Mouse (Mus musculus): Measurements from ENCODE around the gene Ufd1.
A peak's percentile ranks its signal among the peaks of the same experiment; 100 is the strongest.
"Not testable (repeated sequence)": the region's sequence is repeated elsewhere in the genome, so short reads cannot be mapped to it uniquely, and the experiment has no call there.

Gene Ufd1

DNA sequence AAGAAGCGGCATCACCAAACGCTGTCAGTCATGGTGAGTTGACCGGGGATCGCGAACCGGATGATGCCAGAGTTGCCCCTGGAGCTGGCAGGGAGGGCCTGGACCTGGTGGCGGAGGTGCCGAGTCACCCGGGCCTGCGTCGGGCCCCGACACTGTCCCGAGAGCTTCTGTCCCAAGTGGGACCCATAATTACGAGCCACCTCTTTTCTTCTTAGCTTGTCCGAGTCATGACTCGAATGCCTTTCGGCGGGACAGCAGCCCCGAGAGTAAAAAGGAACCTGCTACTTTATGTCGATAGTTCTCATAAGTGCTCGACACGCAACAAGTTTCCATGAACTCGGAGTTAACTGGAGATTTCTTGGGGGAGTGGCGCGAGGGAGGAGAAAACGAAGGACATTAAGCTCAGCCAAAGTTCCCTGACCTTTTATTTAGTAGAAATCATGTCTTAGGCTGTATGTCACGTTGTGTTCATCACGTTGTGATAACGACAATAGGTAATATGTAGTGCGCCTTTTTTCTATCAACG, 869 bp downstream of the Ufd1 start:
- DNase-seq = no peak

DNA sequence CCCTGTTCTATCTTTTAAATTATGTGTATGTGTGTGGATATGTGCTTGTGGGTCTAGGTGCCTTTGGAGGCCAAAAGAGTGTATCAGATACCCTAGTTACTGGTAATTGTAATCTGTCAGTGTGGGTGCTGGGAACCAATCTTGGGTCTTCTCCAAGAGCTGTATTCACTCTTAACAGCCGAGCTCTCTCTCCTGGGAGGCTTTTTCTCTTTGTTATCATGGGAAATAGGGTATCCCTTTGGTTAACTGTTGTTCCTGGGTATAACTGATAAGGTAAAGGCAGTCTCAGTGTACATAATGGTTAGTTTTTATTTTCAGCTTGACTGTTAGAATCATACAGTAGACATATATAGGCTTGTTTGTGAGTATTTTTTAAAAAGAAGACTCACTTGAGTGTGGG, 10.8 kb downstream of the Ufd1 start:
- DNase-seq = no peak

DNA sequence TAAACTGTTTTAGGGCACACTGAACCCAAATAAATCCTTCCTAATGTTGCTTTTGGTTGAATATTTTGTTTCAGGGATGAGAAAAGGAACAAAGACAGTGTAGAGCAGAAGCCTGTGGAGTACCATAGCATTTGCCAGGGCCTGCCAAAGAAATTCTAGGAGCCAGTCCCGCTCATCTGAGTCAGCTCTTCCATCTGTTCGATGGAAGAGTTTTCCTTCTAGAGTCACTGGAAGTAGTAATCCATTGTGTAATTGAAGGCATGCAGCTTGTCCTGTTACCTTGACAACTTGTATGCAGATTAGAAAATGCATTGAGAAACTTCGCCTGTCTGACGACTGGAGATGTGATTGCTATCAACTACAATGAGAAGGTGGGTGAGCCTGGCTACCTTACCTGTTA, 11.3 kb downstream of the Ufd1 start:
- DNase-seq = no peak

DNA sequence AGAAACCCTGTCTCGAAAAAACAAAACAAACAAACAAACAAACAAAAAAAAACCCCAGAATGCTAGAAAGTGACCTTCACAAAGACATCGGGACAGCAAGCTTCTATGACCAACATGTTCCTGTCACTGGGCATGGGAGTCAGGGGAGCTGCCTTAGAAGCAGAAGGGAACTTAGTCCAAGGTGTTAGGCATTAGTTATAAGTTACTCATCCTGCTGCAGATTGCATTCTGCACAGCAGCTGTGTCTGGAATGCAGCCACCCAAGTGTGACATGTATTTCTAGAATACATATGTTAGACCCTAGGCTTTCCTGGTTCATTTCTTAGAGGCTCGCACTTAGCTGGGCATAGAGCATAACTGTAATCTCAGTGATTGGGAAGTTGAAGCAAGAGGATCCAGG, 17.1 kb downstream of the Ufd1 start:
- no peak for DNase-seq

DNA sequence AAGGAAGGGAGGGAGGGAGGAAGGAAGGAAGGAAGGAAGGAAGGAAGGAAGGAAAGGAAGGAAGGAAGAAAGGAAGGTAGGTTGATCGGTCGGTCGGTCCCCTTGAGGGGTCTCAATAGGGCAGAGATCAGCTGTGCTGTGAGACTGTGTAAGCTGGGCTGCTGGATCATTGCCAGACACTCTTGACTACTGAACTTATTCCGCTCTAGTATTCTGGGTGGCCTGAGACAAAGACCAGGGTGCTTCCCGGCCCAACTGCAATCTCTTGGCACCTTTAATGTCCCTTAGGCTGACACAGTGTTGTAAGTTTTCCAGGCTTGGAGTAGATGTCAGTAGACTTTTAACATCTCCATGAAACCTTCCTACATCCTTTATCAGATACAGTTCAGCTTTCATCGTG, 17.5 kb downstream of the Ufd1 start:
- no peak for DNase-seq

DNA sequence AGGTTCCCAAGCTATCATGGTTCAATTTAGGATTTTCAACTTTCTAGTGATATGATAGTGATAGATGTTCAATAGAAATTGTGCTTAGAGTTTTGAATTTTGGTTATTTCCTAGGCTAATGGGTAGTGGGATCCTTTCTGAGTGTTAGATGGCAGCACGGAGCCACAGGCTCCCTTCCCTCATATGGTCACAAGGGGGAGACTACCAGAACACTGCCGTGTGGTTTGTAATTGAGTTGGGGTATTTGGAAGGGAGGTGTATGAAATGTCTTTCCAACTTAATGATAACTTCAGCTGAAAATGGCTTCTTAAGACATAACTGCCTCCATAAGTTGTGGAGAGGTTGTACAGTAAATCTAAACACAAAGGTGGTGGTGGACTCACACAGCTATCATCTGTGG, 21.9 kb downstream of the Ufd1 start:
- no peak for DNase-seq

DNA sequence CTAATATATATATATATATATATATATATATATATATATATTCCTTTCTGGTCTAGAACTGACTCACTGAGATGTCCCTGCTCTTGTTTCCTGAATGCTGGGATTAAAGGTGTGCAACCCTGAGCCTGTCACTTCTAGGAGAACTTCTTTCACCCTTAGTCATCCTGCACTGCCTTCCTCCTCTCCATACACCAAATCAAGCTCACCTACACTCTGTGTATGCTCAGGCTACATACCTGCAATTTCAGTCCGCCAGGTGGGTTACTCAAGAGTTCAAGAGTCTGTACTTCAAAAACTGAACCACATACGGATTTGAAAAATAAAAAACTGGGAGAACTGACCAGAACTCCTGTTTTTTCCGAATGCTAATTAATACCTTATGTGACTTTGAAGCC, 24.5 kb downstream of the Ufd1 start:
- no peak for DNase-seq

DNA sequence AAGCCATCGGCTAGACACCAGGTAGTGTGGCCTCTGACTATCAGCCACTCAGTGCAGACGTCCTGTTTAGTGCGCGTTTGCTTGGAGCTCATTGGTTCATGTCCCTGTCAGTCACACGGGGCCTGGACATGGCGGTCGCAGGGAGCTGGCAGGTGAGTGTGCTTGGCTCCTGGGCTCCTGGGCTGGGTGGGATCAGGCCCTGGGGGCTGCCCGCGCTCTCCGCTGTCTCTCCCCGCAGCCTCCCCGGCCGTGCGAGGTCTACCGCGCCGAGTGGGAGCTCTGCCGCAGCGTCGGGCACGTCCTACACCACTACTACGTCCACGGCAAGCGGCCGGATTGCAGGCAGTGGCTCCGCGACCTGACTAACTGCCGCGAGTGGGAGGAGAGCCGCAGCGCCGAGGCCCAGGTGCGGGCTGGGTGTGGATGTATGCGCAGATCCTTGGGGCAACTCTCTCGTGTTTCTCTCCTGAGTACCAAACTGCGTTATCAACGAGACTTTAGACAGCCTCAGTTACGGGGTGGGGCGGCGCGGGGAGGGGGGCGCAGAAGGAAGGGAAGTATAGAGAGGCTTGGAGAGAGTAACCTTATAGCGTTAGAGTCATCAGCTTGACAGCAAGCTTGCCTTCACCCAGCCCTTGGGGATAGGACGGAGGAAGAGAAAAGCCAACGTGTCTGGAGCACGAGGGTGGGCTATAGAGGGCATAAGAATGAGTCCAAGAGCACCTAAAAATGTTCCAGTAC, 25.1 kb downstream of the Ufd1 start, which contains the start of the genes 2510002D24Rik and Gm28539:
Gene 2510002D24Rik, plus strand, starts transcription at position 111 of the 741 bp plus-strand sequence.
Gene Gm28539, plus strand, starts transcription at position 117 of the 741 bp plus-strand sequence.
- DNase-seq = peak; percentile 98

DNA sequence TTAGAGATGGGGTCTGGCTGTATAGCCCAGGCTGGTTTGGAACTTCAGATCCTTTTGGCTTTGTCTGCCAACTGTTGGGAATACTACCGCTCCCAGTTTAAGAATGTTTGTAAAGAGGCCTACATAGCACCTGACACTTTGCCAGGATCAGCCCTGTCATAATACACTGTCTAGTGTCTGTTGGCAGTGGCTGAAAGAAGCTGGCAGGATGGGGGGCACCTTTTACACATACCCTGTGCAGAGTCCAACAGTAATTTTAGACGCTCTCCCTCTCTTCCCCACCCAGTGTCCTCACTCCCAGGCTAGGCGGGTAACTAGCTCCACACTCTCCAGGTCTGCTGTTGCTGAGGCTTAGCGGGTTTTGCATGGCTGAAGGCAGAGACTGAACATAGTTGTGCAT, 26.8 kb downstream of the Ufd1 start:
- no peak for DNase-seq

DNA sequence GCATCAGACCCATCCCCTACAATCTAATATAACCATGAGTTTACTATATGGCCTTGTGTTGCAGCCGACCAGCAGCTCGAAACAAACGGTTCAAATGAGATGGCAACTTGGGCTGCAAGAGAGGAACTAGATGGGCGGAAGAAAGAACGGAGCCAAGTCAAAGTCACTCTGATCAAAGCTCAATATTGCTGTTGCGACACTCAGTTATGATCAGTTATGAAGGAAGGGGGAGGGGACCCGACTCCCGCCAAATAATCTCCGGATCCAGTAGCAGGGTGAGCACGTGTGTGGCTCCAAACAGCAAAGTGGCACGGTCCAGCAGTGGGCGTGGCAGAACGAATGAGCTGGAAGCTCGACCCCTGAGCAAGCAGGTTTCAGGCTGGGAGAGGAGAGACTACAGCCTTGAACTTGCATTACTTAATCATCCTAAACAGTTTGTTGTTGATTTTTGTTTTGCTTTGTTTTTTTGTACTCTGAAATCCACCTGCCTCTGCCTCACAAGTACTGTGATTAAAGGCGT, 34.8 kb downstream of the Ufd1 start:
- no peak for DNase-seq

DNA sequence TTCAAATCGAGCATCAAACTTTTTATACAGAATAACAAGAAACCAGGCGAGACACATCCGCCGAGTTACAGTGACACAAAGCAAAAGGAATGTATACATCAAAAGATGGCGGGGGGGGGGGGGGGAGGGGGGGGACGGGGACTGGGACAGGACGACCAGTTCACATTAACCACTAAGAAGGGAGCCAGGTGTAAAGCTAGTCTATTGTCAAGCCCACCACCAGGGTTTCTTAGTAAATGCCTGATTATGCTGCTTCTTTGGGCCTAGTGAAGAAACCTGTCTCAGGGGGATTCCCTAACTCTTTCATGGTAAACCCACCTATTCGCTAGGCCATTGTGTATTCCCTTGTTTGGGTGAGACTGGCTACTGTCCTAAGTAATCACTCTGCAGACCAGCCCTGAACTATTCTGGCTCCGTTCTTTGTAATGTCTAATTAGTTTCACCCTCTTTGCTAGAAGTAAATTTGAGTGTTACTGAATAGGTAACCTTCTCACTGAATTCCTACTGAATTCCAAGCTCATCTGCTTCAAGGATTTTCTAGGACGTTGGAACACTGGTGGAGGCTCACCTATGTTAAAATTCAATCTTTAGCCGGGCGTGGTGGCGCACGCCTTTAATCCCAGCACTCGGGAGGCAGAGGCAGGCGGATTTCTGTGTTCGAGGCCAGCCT, 38.1 kb downstream of the Ufd1 start:
- not testable (repeated sequence) for DNase-seq

DNA sequence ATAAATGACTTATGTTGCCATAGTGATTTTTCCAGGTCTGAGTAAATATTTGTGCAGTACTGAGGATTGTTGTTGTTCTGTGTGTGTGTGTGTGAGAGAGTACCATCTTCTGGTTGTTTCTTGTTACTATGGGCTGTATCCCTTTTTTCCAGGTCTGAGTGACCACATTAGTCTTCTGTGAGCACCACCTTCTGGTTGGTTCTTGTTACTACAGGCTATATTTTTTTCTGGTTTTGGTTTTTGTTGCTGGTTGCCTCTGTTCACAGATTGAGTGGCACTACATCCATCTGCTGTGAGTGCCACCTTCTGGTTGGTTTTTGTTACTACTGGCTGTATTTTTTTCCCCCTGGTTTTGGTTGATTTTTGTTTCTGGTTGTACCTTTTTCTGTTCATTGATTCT, 47.0 kb downstream of the Ufd1 start:
- peak; percentile 97 for DNase-seq

DNA sequence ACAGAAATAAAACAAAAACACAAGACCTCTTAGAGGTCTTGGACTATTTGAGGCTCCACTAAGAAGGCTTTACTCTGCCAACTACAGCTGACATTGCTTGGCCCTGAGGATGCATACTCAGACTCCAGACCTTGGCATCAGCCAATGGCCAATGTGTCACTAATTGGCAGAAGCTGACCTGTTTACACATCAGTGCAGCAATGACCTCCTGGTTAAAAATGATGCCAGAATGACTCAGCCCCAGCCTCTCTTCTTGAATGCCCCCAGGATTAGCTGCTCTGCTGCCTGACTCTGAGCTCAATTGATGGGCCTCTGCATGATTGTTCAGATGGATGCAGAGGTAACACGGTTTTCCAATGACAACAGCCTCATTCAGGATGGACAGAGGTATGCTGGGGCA, 48.6 kb downstream of the Ufd1 start:
- DNase-seq = peak; percentile 65

DNA sequence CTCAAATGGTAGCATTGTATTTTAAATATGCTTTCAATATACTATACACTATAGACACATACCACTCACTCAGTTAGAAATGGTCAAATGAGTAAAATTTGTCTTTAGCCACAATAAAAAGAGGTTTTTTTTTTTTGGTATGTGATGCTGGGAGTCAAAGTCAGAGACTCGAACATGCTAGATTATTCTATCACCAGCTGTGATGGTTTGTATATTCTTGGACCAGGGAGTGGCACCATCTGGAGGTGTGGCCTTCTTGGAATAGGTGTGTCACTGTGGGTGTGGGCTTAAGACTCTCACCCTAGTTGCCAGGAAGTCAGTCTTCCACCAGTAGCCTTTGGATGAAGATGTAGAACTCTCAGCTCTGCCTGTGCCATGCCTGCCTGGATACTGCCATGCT, 58.9 kb downstream of the Ufd1 start:
- not testable (repeated sequence) for DNase-seq

DNA sequence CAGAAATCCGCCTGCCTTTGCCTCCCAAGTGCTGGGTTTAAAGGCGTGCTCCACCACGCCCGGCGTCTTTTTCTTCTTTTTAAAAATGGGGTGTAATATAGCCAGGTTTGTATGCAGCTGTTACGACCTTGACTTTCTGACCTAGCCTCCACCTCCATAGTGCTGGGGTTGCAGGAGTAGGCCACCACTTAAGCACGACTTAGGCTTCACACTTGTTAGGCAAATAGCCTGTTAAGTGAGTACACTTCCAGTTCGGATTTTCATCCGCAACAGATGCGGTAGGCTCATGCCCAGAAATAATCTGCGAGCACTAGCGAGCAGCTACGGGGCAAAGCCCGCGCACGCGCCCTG, 64.5 kb downstream of the Ufd1 start:
- no peak for DNase-seq

DNA sequence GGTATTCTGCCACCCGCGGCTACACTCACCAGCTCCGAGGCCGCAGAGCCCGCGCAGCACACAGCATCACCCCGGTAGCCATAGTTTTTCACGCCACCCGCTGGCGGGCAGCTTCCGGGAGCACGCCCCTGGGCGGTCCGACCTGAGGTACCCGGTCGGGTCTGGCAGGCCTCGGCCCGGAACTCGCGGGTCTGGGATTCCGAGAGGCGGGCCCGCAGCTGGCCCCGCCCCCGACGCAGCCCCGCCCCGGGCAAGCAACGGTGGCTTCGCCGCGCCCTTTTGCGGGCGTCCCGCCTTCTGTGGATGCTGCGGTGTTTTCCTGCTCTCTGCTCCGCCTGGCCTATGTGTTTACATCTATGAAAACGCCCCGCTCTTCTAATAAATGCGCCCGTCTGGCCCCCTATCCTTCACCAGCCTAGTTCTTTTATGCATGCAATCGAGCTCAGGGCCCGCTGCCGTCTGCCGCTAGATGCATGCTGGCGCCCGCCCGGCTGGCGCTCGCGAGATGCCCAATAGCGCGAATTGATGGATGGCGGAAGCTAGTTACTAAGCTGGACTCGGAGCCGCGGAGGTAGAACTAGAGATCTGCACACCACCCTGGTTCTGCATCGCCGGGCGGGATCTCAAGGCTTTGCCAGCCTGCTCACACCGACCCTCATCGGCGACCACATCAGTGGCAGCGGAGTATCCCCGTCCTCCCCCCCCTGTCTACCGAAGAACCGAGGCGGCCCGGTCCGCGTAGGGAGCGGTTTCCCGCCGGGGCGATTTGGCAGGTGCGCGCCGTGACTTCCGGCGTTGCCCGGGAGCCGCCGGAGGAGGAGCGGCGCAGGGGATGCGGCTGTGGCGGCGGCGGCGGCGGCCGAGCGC, 65.1 kb downstream of the Ufd1 start, which contains the start of the genes Mrpl40 and Hira:
Gene Mrpl40, minus strand, starts transcription at position 421 of the 867 bp plus-strand sequence.
Gene Hira, plus strand, starts transcription at position 596 of the 867 bp plus-strand sequence.
- peak; percentile 94 for DNase-seq

DNA sequence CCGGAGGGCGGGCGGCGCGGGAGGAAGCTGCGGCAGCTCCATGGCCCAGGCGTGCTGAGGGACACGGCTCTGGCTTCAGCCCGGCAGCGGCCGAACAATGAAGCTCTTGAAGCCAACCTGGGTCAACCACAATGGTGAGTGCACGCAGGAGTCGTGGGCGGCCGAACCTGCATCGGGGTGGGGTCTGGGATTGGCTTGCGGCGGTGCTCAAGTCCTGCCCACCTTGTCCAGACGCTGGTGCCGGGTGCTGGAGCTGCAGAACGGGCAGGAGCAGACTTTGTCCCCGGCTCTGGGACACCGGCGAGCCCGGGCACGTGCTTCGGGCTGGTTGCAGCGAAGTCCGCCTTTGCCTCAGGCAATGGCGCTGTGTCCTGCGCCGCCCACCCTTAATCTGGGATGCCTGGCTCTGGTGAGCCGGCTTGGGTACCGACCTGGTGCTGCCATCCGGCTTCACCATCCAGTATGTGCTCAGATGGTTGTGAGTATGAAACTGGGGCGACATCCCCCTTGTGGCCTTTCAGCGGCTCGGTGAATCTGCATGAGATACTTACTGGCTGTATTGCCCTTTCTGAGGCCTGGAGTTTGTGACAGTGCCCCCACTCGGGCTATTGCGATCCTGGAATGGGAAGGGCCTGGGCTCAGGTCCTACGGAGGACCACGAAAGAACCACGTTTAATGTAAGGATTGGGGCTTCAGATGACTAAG, 66.0 kb downstream of the Ufd1 start:
- DNase-seq = peak; percentile 70

DNA sequence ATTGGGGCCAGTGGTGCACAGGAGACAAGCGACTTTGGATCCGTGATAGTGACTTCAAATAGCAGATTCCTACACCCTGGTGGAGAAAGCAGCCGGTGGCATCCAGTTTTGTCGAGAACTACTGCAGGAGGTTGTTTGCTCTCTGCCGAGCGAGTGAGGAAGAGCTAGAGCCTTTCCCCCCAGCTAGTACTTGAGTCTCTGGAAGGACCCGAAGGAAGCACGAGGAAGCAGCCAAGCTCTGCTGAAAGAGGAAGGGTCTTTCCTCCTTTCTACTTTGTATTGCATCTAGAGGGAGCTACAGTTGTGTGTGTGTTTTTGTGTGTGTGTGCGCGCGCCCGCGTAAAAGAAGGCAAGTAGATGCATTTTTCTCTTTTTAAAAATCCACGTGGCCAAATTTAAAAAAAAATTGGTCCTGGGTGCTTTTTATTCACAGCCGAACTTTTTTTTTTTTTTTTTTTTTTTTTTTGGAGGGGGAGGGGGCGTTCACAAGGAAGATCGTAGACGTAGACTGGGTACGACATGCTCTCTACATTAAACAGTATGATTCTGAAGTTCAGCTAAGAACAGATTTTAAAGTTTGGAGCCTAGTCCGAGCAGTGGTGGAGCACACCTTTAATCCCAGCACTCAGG, 66.6 kb downstream of the Ufd1 start:
- peak; percentile 46 for DNase-seq

DNA sequence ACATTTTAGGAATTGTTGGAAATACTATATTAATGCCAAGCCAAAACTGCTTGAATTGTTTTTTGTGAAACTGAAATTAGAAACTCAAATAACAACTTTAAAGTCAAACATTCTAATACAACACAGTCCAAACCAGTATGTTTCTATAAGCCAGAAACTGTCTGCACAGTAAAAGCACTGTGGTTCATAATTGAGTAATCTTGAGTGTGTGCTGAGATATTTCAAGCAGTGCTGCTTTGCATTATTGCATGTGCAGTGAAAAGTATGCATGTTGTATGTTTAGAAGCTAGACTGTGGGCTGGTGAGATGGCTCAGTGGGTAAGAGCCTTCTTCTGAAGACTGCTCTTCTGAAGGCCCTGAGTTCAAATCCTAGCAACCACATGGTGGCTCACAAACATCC, 72.5 kb downstream of the Ufd1 start:
- DNase-seq = no peak
